Mouse (Mus musculus) limb, embryonic 14.5 days (tissue): ENCODE measurements around the gene Nck2. TPM values are rescaled to one million over a fixed set of nuclear protein-coding genes. Genes with fewer than 3 reads are reported as not detected.

Source experiments
- ATAC-seq: fragments of 200-750 bp; cut with Nextera tagmentation; 2 replicates; pipeline ENCODE4 v1.8.0; 2017; ENCODE audit warnings: low read depth, moderate number of reproducible peaks, moderate TSS enrichment; ENCODE audit not compliant: low FRiP score
- DNase-seq: peaks from one replicate; pipeline ENCODE4 v3.0.0-alpha.2; 2015; ENCODE audit warnings: low spot score
- H3K27ac ChIP-seq: fragments of 300-500 bp; sonication (generic); replicated peaks from 2 replicates; pipeline ENCODE4 v1.5.1; 2014; ENCODE audit warnings: low read depth, mild to moderate bottlenecking, low read length, moderate library complexity, mixed read lengths
- H3K27me3 ChIP-seq: fragments of 300-500 bp; sonication (generic); 2 replicates; pipeline ENCODE4 v1.6.1; 2014; ENCODE audit warnings: low read length, mixed read lengths; ENCODE audit not compliant: control insufficient read depth, insufficient read depth
- H3K36me3 ChIP-seq: fragments of 300-500 bp; sonication (generic); 2 replicates; pipeline ENCODE4 v1.6.1; 2014; ENCODE audit warnings: mild to moderate bottlenecking, low read length, moderate library complexity, mixed read lengths; ENCODE audit not compliant: control insufficient read depth, insufficient read depth
- H3K4me1 ChIP-seq: fragments of 300-500 bp; sonication (generic); 2 replicates; pipeline ENCODE4 v1.6.1; 2014; ENCODE audit warnings: antibody characterized with exemption, low read length, mixed read lengths; ENCODE audit not compliant: control insufficient read depth, insufficient read depth
- H3K4me2 ChIP-seq: fragments of 300-500 bp; sonication (generic); replicated peaks from 2 replicates; pipeline ENCODE4 v1.6.1; 2014; ENCODE audit warnings: low read depth, mild to moderate bottlenecking, low read length, moderate library complexity; ENCODE audit not compliant: severe bottlenecking
- H3K4me3 ChIP-seq: fragments of 300-500 bp; sonication (generic); replicated peaks from 2 replicates; pipeline ENCODE4 v1.5.1; 2014; ENCODE audit warnings: low read length
- H3K9ac ChIP-seq: fragments of 300-500 bp; sonication (generic); 2 replicates; pipeline ENCODE4 v1.6.1; 2014; ENCODE audit warnings: mild to moderate bottlenecking, low read depth, low read length, moderate library complexity; ENCODE audit not compliant: severe bottlenecking
- H3K9me3 ChIP-seq: fragments of 300-500 bp; sonication (generic); 2 replicates; pipeline ENCODE4 v1.6.1; 2016; ENCODE audit warnings: low read length; ENCODE audit not compliant: control insufficient read depth
- POLR2A ChIP-seq: fragments of 200-500 bp; IDR thresholded peaks from 2 replicates; pipeline ENCODE4 v1.8.0; 2012; ENCODE audit warnings: inconsistent platforms, mild to moderate bottlenecking, moderate library complexity, borderline replicate concordance; ENCODE audit not compliant: insufficient read depth, insufficient read length; ENCODE audit errors: extremely low read depth
- WGBS: fragments of 180-500 bp; shearing (Covaris S2); extraction: QIAGEN DNeasy Blood & Tissue Kit; methylation state at CpG from one replicate; pipeline ENCODE4 v1.1.7; 2014; 5-methylcytosine and 5-hydroxymethylcytosine counted together
- polyA plus RNA-seq, 2 experiments: library from polyadenylated mRNA; depleted of rRNA in 1 of 2; stranded (reverse) in 1 of 2; unstranded in 1 of 2; fragments of >200 nt; fragmentation: Nextera tagmentation in 1 of 2; extraction: Ambion mirVana in 1 of 2; gene quantifications; 2 replicates each; pipeline versions ENCODE4 v1.2.1 to v1.2.3; 2012 to 2014

Gene Nck2
- polyA plus RNA-seq, 2 experiments, result 38.8 to 43.3 TPM

DNA sequence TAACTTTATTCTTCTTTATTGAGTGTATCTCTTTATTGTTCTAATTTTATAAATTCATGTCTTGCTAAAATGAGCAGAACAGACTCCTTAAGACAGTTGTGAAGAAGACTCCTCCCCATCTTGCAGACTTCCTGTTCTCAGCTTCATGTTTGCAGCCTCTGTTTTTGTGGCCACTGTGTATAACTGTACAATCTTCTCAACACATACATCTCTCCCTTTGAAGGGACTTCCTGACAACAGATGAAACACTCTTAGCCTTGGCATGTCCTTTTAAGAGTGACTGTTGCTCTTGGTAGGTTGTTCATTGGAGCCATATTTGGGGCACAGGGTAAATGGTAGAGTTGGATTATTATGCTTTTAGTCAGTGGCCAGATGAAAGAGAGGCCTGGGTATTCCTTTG is 20.6 kb downstream of the Nck2 start:
- TF ChIP-seq POLR2A, result no peak

DNA sequence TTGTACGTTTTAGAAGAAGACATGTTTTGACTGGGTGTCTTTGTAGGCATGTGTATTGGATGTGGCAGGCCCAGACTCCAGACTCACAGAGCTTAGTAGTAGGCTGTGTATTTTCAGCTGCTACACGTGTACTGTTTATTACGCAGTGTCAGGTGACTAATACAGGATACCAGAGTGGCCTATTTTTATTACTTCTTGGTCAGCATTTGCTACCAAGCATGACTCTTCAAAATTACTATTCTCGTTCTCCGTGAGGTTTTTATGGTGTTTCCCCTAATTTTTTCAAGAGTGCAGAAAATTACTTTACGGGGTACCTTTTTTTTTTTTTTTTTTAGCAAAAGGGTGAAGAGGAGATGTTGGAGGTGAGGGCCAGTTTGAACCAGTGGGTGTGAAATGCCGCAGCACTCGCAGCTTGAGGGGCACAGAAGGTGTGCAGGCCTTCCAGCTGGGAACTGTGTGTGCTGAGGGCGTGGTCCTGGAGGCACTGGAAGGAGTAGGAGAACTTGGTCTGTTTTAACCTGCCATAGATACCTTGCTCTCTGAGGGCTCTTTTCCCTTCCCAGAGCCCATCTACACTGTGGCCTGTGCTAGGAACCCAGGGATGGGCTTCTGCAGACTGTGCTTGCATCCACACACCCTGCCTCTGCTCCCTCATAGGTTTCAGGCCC is 21.7 kb downstream of the Nck2 start:
- no peak for DNase-seq
- no peak for TF ChIP-seq POLR2A
- Histone ChIP-seq H3K4me1 (peaks cover 50% of the 10 kb centered on the region), H3K9ac (no peak overlapping the region), H3K4me2 (no peak overlapping the region), H3K27me3 (no peaks in the 10 kb centered on the region), H3K9me3 (no peaks in the 10 kb centered on the region), H3K4me3 (no peak overlapping the region), H3K27ac (no peak overlapping the region), H3K36me3 (peaks cover under 1% of the 10 kb centered on the region; the same call in 1 of the 2 replicates)
- WGBS, result 43% methylated on average over 9 of the region's 9 CpGs
- no peak for ATAC-seq

More for the DNA sequence above, 20.6 kb downstream of the Nck2 start:
- no peak for DNase-seq
- peaks cover 4% of the 10 kb centered on the region; the same call in 1 of the 2 replicates for H3K36me3 ChIP-seq
- H3K4me2 ChIP-seq, result no peak overlapping the region
- no peak overlapping the region for H3K9ac ChIP-seq
- H3K4me3 ChIP-seq, result no peak overlapping the region
- H3K27ac ChIP-seq, result no peak overlapping the region
- no peaks in the 10 kb centered on the region for H3K9me3 ChIP-seq
- H3K27me3 ChIP-seq, result no peaks in the 10 kb centered on the region
- ATAC-seq, result no peak
- H3K4me1 ChIP-seq, result peaks cover 50% of the 10 kb centered on the region

DNA sequence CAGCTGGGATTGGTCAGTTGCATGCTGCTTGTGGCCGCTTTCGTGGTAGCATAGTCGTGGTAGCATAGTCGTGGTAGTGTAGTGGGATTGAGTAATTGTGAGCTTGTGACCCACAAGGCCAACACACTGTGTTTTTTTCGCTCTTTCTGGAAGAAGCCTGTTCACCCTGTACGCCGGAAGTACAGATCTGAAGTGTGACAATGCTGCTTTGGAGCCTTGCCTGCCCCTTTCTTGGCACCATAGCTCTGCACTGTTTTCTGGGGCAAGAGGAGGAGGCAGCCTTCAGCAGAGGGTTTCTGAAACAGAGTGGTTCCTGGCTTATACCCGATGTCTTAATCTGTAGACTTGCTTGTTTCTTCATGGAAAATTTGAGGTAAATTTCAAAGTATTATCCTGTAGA is 23.3 kb downstream of the Nck2 start:
- no peak overlapping the region for H3K4me2 ChIP-seq
- DNase-seq, result no peak
- H3K27ac ChIP-seq, result no peak overlapping the region
- H3K9me3 ChIP-seq, result no peaks in the 10 kb centered on the region
- no peak for TF ChIP-seq POLR2A
- H3K4me3 ChIP-seq, result no peak overlapping the region
- no peaks in the 10 kb centered on the region for H3K27me3 ChIP-seq
- no peaks in the 10 kb centered on the region for H3K36me3 ChIP-seq
- ATAC-seq, result no peak
- WGBS, result 88% methylated on average over 8 of the region's 8 CpGs
- no peak overlapping the region for H3K9ac ChIP-seq
- H3K4me1 ChIP-seq, result peaks cover 57% of the 10 kb centered on the region

GRCm38 (mm10) chr1:43468207-43468606 is 23.8 kb downstream of the Nck2 start:
- Histone ChIP-seq H3K4me3 (no peak overlapping the region), H3K36me3 (no peaks in the 10 kb centered on the region), H3K27ac (0 out of 2 replicates have a peak overlapping the region, but pooled peaks have one; percentile 40), H3K4me2 (no peak overlapping the region), H3K4me1 (peaks cover 55% of the 10 kb centered on the region), H3K27me3 (no peaks in the 10 kb centered on the region), H3K9ac (no peak overlapping the region), H3K9me3 (no peaks in the 10 kb centered on the region)
- TF ChIP-seq POLR2A, result no peak
- DNase-seq (no peak), ATAC-seq (no peak)
- 54% methylated on average over 7 of the region's 7 CpGs for WGBS

GRCm38 (mm10) chr1:43468978-43469377 is 24.6 kb downstream of the Nck2 start:
- Histone ChIP-seq H3K4me1 (peaks cover 53% of the 10 kb centered on the region), H3K36me3 (no peaks in the 10 kb centered on the region), H3K4me3 (no peak overlapping the region), H3K27ac (0 out of 2 replicates have a peak overlapping the region, but pooled peaks have one; percentile 40), H3K4me2 (no peak overlapping the region), H3K9me3 (no peaks in the 10 kb centered on the region), H3K27me3 (no peaks in the 10 kb centered on the region), H3K9ac (no peak overlapping the region)
- WGBS, result 81% methylated on average over 3 of the region's 3 CpGs
- DNase-seq (no peak), ATAC-seq (no peak)
- no peak for TF ChIP-seq POLR2A
